Mouse (Mus musculus) heart, embryonic 11.5 days (tissue): ENCODE results near the gene Ankrd11. TPM values are rescaled to one million over a fixed set of nuclear protein-coding genes. Genes with fewer than 3 reads are reported as not detected.

ENCODE experiments used
- ATAC-seq: fragments of 200-750 bp; cut with Nextera tagmentation; replicated peaks from 2 replicates; pipeline ENCODE4 v1.8.0; 2017; ENCODE audit warnings: moderate library complexity; ENCODE audit not compliant: insufficient number of reproducible peaks, low FRiP score, low TSS enrichment
- H3K27ac ChIP-seq: fragments of 300-500 bp; sonication (generic); 2 replicates; pipeline ENCODE4 v1.5.1; 2014; ENCODE audit warnings: mild to moderate bottlenecking, low read depth, low read length
- H3K27me3 ChIP-seq: fragments of 300-500 bp; sonication (generic); 2 replicates; pipeline ENCODE4 v1.6.1; 2014; ENCODE audit warnings: mild to moderate bottlenecking, low read length, mixed read lengths; ENCODE audit not compliant: control insufficient read depth, insufficient read depth
- H3K36me3 ChIP-seq: fragments of 300-500 bp; sonication (generic); 2 replicates; pipeline ENCODE4 v1.6.1; 2014; ENCODE audit warnings: mild to moderate bottlenecking, low read length, moderate library complexity, mixed read lengths; ENCODE audit not compliant: control insufficient read depth, insufficient read depth
- H3K4me1 ChIP-seq: fragments of 300-500 bp; sonication (generic); 2 replicates; pipeline ENCODE4 v1.6.1; 2014; ENCODE audit warnings: low read length; ENCODE audit not compliant: control insufficient read depth, insufficient read depth
- H3K4me2 ChIP-seq: fragments of 300-500 bp; sonication (generic); 2 replicates; pipeline ENCODE4 v1.6.1; 2014; ENCODE audit warnings: mild to moderate bottlenecking, moderate library complexity
- H3K4me3 ChIP-seq: fragments of 300-500 bp; sonication (generic); 2 replicates; pipeline ENCODE4 v1.5.1; 2014; ENCODE audit warnings: low read depth, low read length
- H3K9ac ChIP-seq: fragments of 300-500 bp; sonication (generic); 2 replicates; pipeline ENCODE4 v1.6.1; 2014; ENCODE audit warnings: mild to moderate bottlenecking, low read depth, low read length, moderate library complexity
- H3K9me3 ChIP-seq: fragments of 300-500 bp; sonication (generic); replicated peaks from 2 replicates; pipeline ENCODE4 v1.6.1; 2016; ENCODE audit warnings: low read length; ENCODE audit not compliant: control insufficient read depth
- WGBS: fragments of 180-500 bp; shearing (Covaris S2); extraction: QIAGEN DNeasy Blood & Tissue Kit; methylation state at CpG from one replicate; pipeline ENCODE4 v1.1.7; 2014; ENCODE audit not compliant: insufficient replicate concordance; 5-methylcytosine and 5-hydroxymethylcytosine counted together
- polyA plus RNA-seq: library from polyadenylated mRNA; unstranded; fragments of >200 nt; fragmentation: Nextera tagmentation; extraction: Ambion mirVana; gene quantifications from 2 replicates; pipeline ENCODE4 v1.2.1, GENCODE M21; 2014

Ankrd11 gene
- polyA plus RNA-seq, 1 experiment from 2014 or later: 49.5 TPM

DNA sequence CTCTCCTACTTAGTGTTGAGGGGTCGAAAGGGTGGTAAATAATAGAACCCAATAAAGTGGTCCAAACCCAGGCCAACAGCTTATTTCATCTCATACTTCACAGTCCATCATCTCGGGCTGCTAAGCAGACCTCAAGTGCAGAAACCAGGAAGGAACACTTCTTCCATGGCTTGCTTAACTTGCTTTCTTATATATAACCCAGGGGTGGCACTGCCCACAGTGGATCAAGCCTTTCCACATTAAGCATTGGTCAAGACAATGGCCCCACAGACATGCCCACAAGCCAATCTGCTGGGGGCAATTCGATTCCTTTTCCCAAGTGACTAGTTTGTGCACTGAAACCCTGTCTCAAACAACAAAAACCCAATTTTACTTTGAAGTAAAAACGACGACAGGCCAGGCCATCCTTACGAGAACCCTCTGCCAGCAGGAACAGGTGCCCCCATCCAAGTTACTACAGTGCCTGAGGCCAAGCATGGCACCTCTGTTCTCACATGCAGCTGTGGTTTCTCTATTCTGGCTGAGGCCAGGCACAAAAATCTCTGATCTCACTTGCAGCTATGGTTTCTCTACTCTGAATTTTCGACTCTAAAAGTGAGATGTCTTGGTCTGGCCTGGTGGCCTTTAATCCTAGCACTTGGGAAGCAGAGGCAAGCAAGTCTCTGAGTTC, 123.5 kb downstream of the Ankrd11 start:
- ATAC-seq: no peak
- Histone ChIP-seq H3K27me3 (no peaks in the 10 kb centered on the region), H3K36me3 (no peaks in the 10 kb centered on the region), H3K27ac (peak overlapping the region; percentile 92), H3K4me1 (peaks cover 67% of the 10 kb centered on the region), H3K9me3 (no peaks in the 10 kb centered on the region), H3K4me2 (peak overlapping the region; percentile 34), H3K9ac (no peak overlapping the region; the same call in 1 of the 2 replicates), H3K4me3 (no peak overlapping the region)
- 73% methylated on average over 7 of the region's 7 CpGs for whole genome bisulfite sequencing

DNA sequence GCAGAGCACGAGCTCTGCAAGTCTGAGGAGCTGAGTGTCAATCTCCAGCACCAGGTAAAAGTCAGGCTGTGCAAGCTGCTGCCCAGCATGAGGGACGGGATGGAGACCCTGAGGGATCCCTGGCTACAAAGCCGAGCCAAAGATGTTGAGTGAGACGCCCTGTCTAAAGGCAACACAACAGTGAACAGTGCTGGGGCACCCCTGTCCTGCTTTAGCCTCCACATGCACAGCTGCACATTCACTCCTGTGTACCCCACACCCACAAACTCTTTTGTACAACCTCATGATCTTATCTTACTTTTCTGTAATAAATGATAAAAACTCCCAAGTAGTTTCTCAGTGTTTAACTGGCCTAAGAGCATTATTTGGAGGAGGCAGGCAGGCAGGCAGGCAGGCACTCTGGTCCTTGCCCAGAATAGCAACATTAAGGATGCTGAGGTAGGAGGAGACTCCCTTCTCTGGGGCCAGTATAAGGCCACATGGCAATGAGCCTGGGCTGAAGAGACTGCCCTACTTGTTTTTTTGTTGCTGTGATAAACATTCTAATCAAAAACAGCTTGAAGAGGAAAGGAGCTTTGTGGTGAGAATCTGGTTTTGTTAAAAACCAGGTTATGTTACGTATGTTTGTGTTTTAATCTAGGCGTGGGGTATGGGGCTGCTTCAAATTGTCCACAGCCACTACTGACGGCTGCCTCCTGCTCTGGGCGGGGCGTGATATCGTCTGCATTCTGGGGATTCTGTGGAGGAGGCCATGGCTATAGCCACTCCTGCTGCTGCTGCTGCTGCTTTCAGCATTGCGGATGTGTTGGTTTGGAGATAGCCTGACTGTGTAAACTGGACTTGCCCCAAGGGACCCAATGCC, 124.3 kb downstream of the Ankrd11 start:
- Histone ChIP-seq H3K4me3 (no peak overlapping the region), H3K4me2 (peak overlapping the region; percentile 34), H3K36me3 (no peaks in the 10 kb centered on the region), H3K9me3 (no peaks in the 10 kb centered on the region), H3K9ac (peak overlapping the region; percentile 4; the same call in 1 of the 2 replicates), H3K27ac (peak overlapping the region; percentile 92), H3K4me1 (peaks cover 60% of the 10 kb centered on the region), H3K27me3 (no peaks in the 10 kb centered on the region)
- WGBS: 18% methylated on average over 11 of the region's 11 CpGs
- ATAC-seq: peak; percentile 75

DNA sequence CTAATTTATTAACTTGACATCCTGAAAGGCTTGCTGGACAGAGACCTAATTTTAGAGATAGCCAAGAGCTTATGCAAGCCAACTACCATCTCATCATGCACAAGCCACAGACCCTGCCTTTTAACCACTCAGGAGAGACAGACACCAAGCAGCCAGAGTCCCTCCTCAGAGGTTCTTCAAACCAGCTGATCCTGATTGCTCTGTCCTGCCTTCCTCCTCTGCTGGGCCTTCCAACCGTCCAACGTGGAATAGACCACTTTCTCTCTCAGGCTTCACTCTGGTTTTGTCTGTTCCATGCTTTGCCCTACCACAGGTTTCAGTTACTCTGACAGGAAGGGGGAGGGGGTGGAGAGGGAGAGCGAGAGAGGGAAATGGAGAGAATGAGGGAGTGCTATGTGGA, 125.3 kb downstream of the Ankrd11 start:
- no peaks in the 10 kb centered on the region for H3K27me3 ChIP-seq

DNA sequence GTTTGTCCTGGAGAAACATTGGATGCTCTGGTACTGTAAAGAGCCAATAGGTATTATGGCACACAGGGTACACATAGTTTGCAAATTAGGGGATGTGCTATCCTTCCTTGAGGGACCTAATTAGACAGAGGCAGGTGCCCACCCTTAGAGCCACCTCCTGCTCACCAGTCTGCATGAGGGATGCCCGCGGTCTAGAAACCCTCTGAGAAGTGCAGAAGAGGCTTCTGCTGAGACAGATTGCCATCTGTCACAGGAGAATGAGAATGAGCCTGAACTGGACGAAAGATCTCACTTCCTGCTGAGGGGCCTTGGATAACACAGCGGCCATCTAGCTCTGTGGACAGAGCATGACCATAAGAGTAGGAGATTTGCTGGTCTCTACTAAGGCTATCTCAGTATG, 129.2 kb downstream of the Ankrd11 start:
- H3K27me3 ChIP-seq: no peaks in the 10 kb centered on the region
- H3K9me3 ChIP-seq: no peaks in the 10 kb centered on the region
- peaks cover 19% of the 10 kb centered on the region for H3K4me1 ChIP-seq
- H3K36me3 ChIP-seq: 0 out of 2 replicates have a peak, but pooled peaks cover under 1% of the 10 kb centered on the region
- H3K4me2 ChIP-seq: no peak overlapping the region
- no peak overlapping the region for H3K4me3 ChIP-seq
- WGBS: 84% methylated on average over 4 of the region's 4 CpGs
- H3K27ac ChIP-seq: no peak overlapping the region
- H3K9ac ChIP-seq: no peak overlapping the region
- no peak for ATAC-seq

More for the DNA sequence above, 125.3 kb downstream of the Ankrd11 start:
- WGBS: 50% methylated on average over 3 of the region's 3 CpGs
- ATAC-seq: no peak
- Histone ChIP-seq H3K4me1 (peaks cover 52% of the 10 kb centered on the region), H3K27ac (peak overlapping the region; percentile 92), H3K36me3 (no peaks in the 10 kb centered on the region), H3K9me3 (no peaks in the 10 kb centered on the region), H3K4me3 (no peak overlapping the region), H3K4me2 (no peak overlapping the region), H3K9ac (0 out of 2 replicates have a peak overlapping the region, but pooled peaks have one; percentile 43)

DNA sequence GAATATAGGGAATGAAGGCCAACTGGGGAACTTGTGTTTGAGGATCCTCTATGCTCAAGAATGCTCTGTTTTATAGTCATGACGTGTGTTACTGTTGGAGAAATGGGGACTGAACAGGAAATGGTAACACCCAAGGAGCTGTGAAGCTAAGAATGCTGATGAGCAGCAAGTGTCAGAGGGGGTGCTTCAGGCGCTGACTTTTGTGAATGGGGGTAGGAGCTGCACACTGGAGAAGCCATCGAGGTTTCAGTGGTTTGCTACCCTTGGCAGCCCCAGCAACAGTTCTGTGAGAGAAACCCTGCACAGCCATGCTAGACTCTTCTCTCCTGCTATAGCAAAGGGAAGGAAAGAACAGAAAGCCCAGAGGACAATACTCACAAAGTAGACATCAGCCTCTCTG, 129.9 kb downstream of the Ankrd11 start:
- WGBS: 70% methylated on average over 3 of the region's 3 CpGs
- H3K36me3 ChIP-seq: peaks cover 4% of the 10 kb centered on the region; the same call in 1 of the 2 replicates
- no peak overlapping the region for H3K27ac ChIP-seq
- no peaks in the 10 kb centered on the region for H3K27me3 ChIP-seq
- ATAC-seq: no peak
- H3K4me1 ChIP-seq: peaks cover 12% of the 10 kb centered on the region
- no peak overlapping the region for H3K9ac ChIP-seq
- H3K4me2 ChIP-seq: no peak overlapping the region
- H3K9me3 ChIP-seq: no peaks in the 10 kb centered on the region
- H3K4me3 ChIP-seq: no peak overlapping the region

DNA sequence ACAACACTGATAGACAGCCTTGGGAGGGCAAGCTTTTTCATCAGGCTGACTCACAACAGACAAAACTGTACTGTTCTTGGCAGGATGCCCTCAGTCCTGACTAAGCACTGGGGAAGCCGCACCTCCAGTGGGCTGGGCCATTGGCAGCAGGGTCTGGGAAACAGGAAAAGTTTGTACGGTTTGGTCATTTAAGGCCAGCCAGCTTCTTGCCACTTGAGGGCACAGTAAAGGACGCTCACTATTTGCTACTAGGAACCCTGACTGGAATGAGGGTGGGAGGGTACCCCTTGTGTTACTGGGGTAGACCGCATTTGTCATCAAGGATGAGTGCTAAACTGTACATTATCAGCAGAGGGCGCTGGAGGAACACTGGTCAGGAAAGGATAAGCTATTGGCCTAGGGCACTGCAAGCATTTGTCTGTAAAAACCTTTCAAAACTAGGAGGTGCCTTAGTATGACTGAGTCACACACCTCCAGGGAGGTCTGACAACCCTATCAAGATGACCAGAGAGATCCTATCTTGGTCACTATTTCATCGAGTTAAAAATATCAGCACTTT, 135.5 kb downstream of the Ankrd11 start:
- Histone ChIP-seq H3K36me3 (peaks cover 4% of the 10 kb centered on the region; the same call in 1 of the 2 replicates), H3K4me2 (no peak overlapping the region), H3K4me1 (peaks cover 20% of the 10 kb centered on the region), H3K9me3 (no peaks in the 10 kb centered on the region), H3K9ac (no peak overlapping the region), H3K27me3 (no peaks in the 10 kb centered on the region), H3K27ac (no peak overlapping the region), H3K4me3 (no peak overlapping the region)
- ATAC-seq: peak; percentile 44; the same call in 1 of the 2 replicates
- WGBS: 41% methylated on average over 6 of the region's 6 CpGs

DNA sequence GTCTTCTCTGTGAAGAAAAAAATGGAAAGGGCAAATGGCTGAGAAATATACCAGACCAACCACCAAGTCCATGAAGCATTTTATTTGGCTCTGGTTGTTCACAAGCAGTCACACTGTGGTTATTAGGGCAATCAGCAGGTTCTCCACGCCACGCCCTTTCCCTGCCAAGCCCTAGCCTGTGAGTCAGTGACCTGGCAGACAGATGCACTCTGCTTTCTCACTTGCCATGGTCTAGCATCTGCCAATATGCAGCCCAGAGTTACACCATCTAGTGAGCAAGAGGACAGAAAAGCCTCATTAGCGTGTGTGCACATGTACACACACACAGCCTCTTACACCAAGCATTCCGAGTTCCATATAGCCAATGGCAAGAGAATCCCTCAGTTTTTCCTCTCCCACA, 136.7 kb downstream of the Ankrd11 start:
- no peak; the same call in 1 of the 2 replicates for ATAC-seq
- Histone ChIP-seq H3K9ac (no peak overlapping the region), H3K4me1 (peaks cover 23% of the 10 kb centered on the region), H3K9me3 (no peaks in the 10 kb centered on the region), H3K36me3 (peaks cover 4% of the 10 kb centered on the region; the same call in 1 of the 2 replicates), H3K27me3 (no peaks in the 10 kb centered on the region), H3K27ac (no peak overlapping the region), H3K4me2 (no peak overlapping the region), H3K4me3 (no peak overlapping the region)
- 94% methylated on average over 4 of the region's 4 CpGs for WGBS

DNA sequence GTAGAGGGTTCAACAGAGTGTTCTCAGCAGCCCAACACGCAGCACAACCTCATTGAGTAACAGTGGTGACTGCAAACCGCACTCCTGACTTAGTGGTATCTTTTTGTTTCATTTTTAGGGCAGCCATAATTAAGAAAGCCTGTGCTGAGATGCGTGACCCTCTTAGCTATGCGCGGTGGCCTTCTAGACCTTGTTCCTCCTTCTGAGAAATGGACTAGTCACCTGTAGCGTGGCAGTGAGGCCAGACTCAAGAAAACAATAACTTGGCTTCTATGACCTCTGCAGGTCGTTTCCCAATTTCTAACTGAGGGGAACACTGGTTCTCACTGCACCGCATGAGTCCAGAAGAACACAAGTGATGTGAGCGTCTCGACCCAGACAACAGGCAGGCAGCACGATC, 137.6 kb downstream of the Ankrd11 start:
- Histone ChIP-seq H3K27ac (no peak overlapping the region), H3K27me3 (no peaks in the 10 kb centered on the region), H3K9me3 (no peaks in the 10 kb centered on the region), H3K9ac (no peak overlapping the region), H3K36me3 (peaks cover 4% of the 10 kb centered on the region; the same call in 1 of the 2 replicates), H3K4me1 (peaks cover 23% of the 10 kb centered on the region; the same call in 1 of the 2 replicates), H3K4me3 (no peak overlapping the region), H3K4me2 (no peak overlapping the region)
- ATAC-seq: no peak
- 93% methylated on average over 11 of the region's 11 CpGs for WGBS
